Mouse (Mus musculus) thymus, postnatal 4 days (tissue): ENCODE measurements at regions not wholly inside any gene's neighbourhood (a gene's known extent, or its start where the extent isn't known, plus 50 kb on each side); places are given as distances from the start of the nearest gene placed in this dataset.

Experiments used
- DNase-seq: peaks from one replicate; pipeline ENCODE4 v3.0.0; 2021

- DNase-seq: no peak
These were observed 50.6 kb upstream of the Itga6 start for GRCm38 (mm10) chr2:71694758-71695310.
